Mouse (Mus musculus): ENCODE measurements around the gene Prnd.

Gene Prnd

GRCm38 (mm10) chr2:131940506-131940905 lies 10.2 kb upstream of the Prnd start:
- no peak for DNase-seq (ENCODE audit: low spot score)

GRCm38 (mm10) chr2:131941501-131941900 lies 9.2 kb upstream of the Prnd start:
- DNase-seq (ENCODE audit: low spot score) = no peak

- no peak for DNase-seq (ENCODE audit: low spot score)
These were observed 6.3 kb upstream of the Prnd start for GRCm38 (mm10) chr2:131944370-131944769.

GRCm38 (mm10) chr2:131945225-131945624 lies 5.4 kb upstream of the Prnd start:
- no peak for DNase-seq (ENCODE audit: low spot score)

GRCm38 (mm10) chr2:131945765-131946164 lies 4.9 kb upstream of the Prnd start:
- no peak for DNase-seq (ENCODE audit: low spot score)

GRCm38 (mm10) chr2:131946351-131946750 lies 4.3 kb upstream of the Prnd start:
- DNase-seq (ENCODE audit: low spot score) = no peak

- DNase-seq (ENCODE audit: low spot score) = no peak
These were observed 2.5 kb upstream of the Prnd start for GRCm38 (mm10) chr2:131948156-131948555.

- no peak for DNase-seq (ENCODE audit: low spot score)
These were observed 1.6 kb upstream of the Prnd start for GRCm38 (mm10) chr2:131948916-131949639.

GRCm38 (mm10) chr2:131949767-131950597 lies 679 bp upstream of the Prnd start:
- no peak for DNase-seq (ENCODE audit: low spot score)

- no peak for DNase-seq (ENCODE audit: low spot score)
These were observed 1.8 kb downstream of the Prnd start for GRCm38 (mm10) chr2:131952456-131952855.

- no peak for DNase-seq (ENCODE audit: low spot score)
These were observed 2.4 kb downstream of the Prnd start for GRCm38 (mm10) chr2:131952961-131953538.

- DNase-seq (ENCODE audit: low spot score) = no peak
These were observed 3.0 kb downstream of the Prnd start for GRCm38 (mm10) chr2:131953711-131954110.

GRCm38 (mm10) chr2:131954835-131955234 lies 4.2 kb downstream of the Prnd start:
- no peak for DNase-seq (ENCODE audit: low spot score)

- no peak for DNase-seq (ENCODE audit: low spot score)
These were observed 4.6 kb downstream of the Prnd start for GRCm38 (mm10) chr2:131955264-131955663.

- no peak for DNase-seq (ENCODE audit: low spot score)
These were observed 5.9 kb downstream of the Prnd start for GRCm38 (mm10) chr2:131956336-131957256.

GRCm38 (mm10) chr2:131957731-131958222 lies 7.1 kb downstream of the Prnd start:
- no peak for DNase-seq (ENCODE audit: low spot score)

- no peak for DNase-seq (ENCODE audit: low spot score)
These were observed 11.0 kb downstream of the Prnd start for GRCm38 (mm10) chr2:131961671-131962070.

GRCm38 (mm10) chr2:131970597-131970996 lies 19.9 kb downstream of the Prnd start:
- DNase-seq (ENCODE audit: low spot score) = no peak

GRCm38 (mm10) chr2:131971098-131971497 lies 20.4 kb downstream of the Prnd start:
- DNase-seq (ENCODE audit: low spot score) = no peak

GRCm38 (mm10) chr2:131976663-131977062 lies 26.0 kb downstream of the Prnd start:
- DNase-seq (ENCODE audit: low spot score) = no peak

- no peak for DNase-seq (ENCODE audit: low spot score)
These were observed 30.2 kb downstream of the Prnd start for GRCm38 (mm10) chr2:131980866-131981265.
